Mouse (Mus musculus) heart, embryonic 13.5 days (tissue): ENCODE measurements around the gene Abraxas1. TPM values are rescaled to one million over a fixed set of nuclear protein-coding genes. Genes with fewer than 3 reads are reported as not detected.

Source experiments
- ATAC-seq: fragments of 200-750 bp; cut with Nextera tagmentation; 2 replicates; pipeline ENCODE4 v1.8.0; 2017; ENCODE audit warnings: moderate TSS enrichment; ENCODE audit not compliant: insufficient number of reproducible peaks, low FRiP score, low TSS enrichment; ENCODE audit errors: extremely low read depth
- H3K27ac ChIP-seq: fragments of 300-500 bp; sonication (generic); replicated peaks from 2 replicates; pipeline ENCODE4 v1.5.1; 2015; ENCODE audit warnings: moderate library complexity, mild to moderate bottlenecking, inconsistent platforms
- H3K27me3 ChIP-seq: fragments of 300-500 bp; sonication (generic); replicated peaks from 2 replicates; pipeline ENCODE4 v1.6.1; 2015; ENCODE audit warnings: mild to moderate bottlenecking, inconsistent platforms
- H3K36me3 ChIP-seq: fragments of 300-500 bp; sonication (generic); 2 replicates; pipeline ENCODE4 v1.6.1; 2015; ENCODE audit warnings: mild to moderate bottlenecking, inconsistent platforms
- H3K4me1 ChIP-seq: fragments of 300-500 bp; sonication (generic); 2 replicates; pipeline ENCODE4 v1.6.1; 2015; ENCODE audit warnings: inconsistent platforms
- H3K4me2 ChIP-seq: fragments of 300-500 bp; sonication (generic); 2 replicates; pipeline ENCODE4 v1.6.1; 2015; ENCODE audit warnings: inconsistent platforms, mild to moderate bottlenecking, moderate library complexity
- H3K4me3 ChIP-seq: fragments of 300-500 bp; sonication (generic); 2 replicates; pipeline ENCODE4 v1.5.1; 2015; ENCODE audit warnings: moderate library complexity, mild to moderate bottlenecking, inconsistent platforms
- H3K9ac ChIP-seq: fragments of 300-500 bp; sonication (generic); 2 replicates; pipeline ENCODE4 v1.6.1; 2015; ENCODE audit warnings: inconsistent platforms, mild to moderate bottlenecking, moderate library complexity
- H3K9me3 ChIP-seq: fragments of 300-500 bp; sonication (generic); 2 replicates; pipeline ENCODE4 v1.6.1; 2016; ENCODE audit warnings: inconsistent platforms
- WGBS: fragments of 180-500 bp; shearing (Covaris S2); methylation state at CpG from one replicate; pipeline ENCODE4 v1.1.7; 2015; ENCODE audit warnings: mixed read lengths; 5-methylcytosine and 5-hydroxymethylcytosine counted together
- polyA plus RNA-seq: library from polyadenylated mRNA; unstranded; fragments of >200 nt; fragmentation: Nextera tagmentation; extraction: Ambion mirVana; gene quantifications from 2 replicates; pipeline ENCODE4 v1.2.1, GENCODE M21; 2015

The Abraxas1 gene
- 26.0 and 31.8 TPM in 2 replicates for polyA plus RNA-seq

GRCm38 (mm10) chr5:100820483-100821184, at the start of gene Abraxas1:
Abraxas1 (minus strand) TSS chr5:100820965.
- Histone ChIP-seq H3K9ac (peak within 1 kb of the TSS; percentile 98), H3K27ac (peak within 1 kb of the TSS; percentile 86), H3K27me3 (no peaks in the 10 kb centered on the region), H3K4me3 (peak within 1 kb of the TSS; percentile 76), H3K4me1 (peaks cover 12% of the 10 kb centered on the region), H3K9me3 (no peaks in the 10 kb centered on the region), H3K36me3 (peaks cover 23% of the 10 kb centered on the region), H3K4me2 (peak within 1 kb of the TSS; percentile 91)
- ATAC-seq: peak; percentile 93
- under 1% methylated on average over 63 of the region's 63 CpGs for WGBS

- no peak overlapping the region for H3K27ac ChIP-seq
- whole genome bisulfite sequencing: 53% methylated on average over 4 of the region's 4 CpGs
- H3K4me3 ChIP-seq: no peak overlapping the region
- H3K4me1 ChIP-seq: peaks cover 12% of the 10 kb centered on the region
- H3K36me3 ChIP-seq: peaks cover 9% of the 10 kb centered on the region; the same call in 1 of the 2 replicates
- ATAC-seq: no peak
- no peaks in the 10 kb centered on the region for H3K27me3 ChIP-seq
- H3K9ac ChIP-seq: no peak overlapping the region
- no peak overlapping the region for H3K4me2 ChIP-seq
- peaks cover 3% of the 10 kb centered on the region; the same call in 1 of the 2 replicates for H3K9me3 ChIP-seq
These were observed 48.6 kb upstream of the Abraxas1 start for GRCm38 (mm10) chr5:100869197-100869895.

- Histone ChIP-seq H3K27ac (no peak overlapping the region), H3K36me3 (peaks cover 5% of the 10 kb centered on the region; the same call in 1 of the 2 replicates), H3K4me2 (no peak overlapping the region), H3K9me3 (peaks cover 3% of the 10 kb centered on the region; the same call in 1 of the 2 replicates), H3K4me1 (peaks cover 29% of the 10 kb centered on the region), H3K4me3 (no peak overlapping the region), H3K27me3 (no peaks in the 10 kb centered on the region), H3K9ac (no peak overlapping the region)
- WGBS: 48% methylated on average over 2 of the region's 2 CpGs
- no peak for ATAC-seq
These were observed 45.4 kb upstream of the Abraxas1 start for GRCm38 (mm10) chr5:100866183-100866582.

GRCm38 (mm10) chr5:100864438-100864837, 43.7 kb upstream of the Abraxas1 start:
- WGBS: 49% methylated on average over 6 of the region's 6 CpGs
- H3K9me3 ChIP-seq: no peaks in the 10 kb centered on the region
- H3K4me2 ChIP-seq: no peak overlapping the region
- no peak overlapping the region for H3K9ac ChIP-seq
- peaks cover 46% of the 10 kb centered on the region for H3K4me1 ChIP-seq
- H3K36me3 ChIP-seq: no peaks in the 10 kb centered on the region
- no peaks in the 10 kb centered on the region for H3K27me3 ChIP-seq
- H3K27ac ChIP-seq: peak overlapping the region; percentile 21; the same call in 1 of the 2 replicates
- H3K4me3 ChIP-seq: no peak overlapping the region
- ATAC-seq: no peak

- Histone ChIP-seq H3K36me3 (no peaks in the 10 kb centered on the region), H3K9ac (no peak overlapping the region), H3K9me3 (no peaks in the 10 kb centered on the region), H3K4me1 (peaks cover 46% of the 10 kb centered on the region), H3K27me3 (no peaks in the 10 kb centered on the region), H3K4me2 (no peak overlapping the region), H3K4me3 (no peak overlapping the region), H3K27ac (no peak overlapping the region)
- ATAC-seq: no peak
- 83% methylated on average over 2 of the region's 2 CpGs for WGBS
These were observed 42.3 kb upstream of the Abraxas1 start for GRCm38 (mm10) chr5:100863091-100863490.

- H3K27ac ChIP-seq: peak overlapping the region; percentile 83
- H3K4me2 ChIP-seq: peak overlapping the region; percentile 32
- 0 out of 2 replicates have a peak overlapping the region, but pooled peaks have one; percentile 33 for H3K9ac ChIP-seq
- no peaks in the 10 kb centered on the region for H3K27me3 ChIP-seq
- no peak for ATAC-seq
- H3K36me3 ChIP-seq: peaks cover 3% of the 10 kb centered on the region; the same call in 1 of the 2 replicates
- no peak overlapping the region for H3K4me3 ChIP-seq
- H3K4me1 ChIP-seq: peaks cover 46% of the 10 kb centered on the region
- H3K9me3 ChIP-seq: no peaks in the 10 kb centered on the region
- WGBS: 64% methylated on average over 7 of the region's 7 CpGs
These were observed 41.0 kb upstream of the Abraxas1 start for GRCm38 (mm10) chr5:100861811-100862210.

GRCm38 (mm10) chr5:100861140-100861539, 40.4 kb upstream of the Abraxas1 start:
- WGBS: 16% methylated on average over 4 of the region's 4 CpGs
- H3K9me3 ChIP-seq: no peaks in the 10 kb centered on the region
- no peak overlapping the region for H3K9ac ChIP-seq
- no peak overlapping the region for H3K4me3 ChIP-seq
- peaks cover 44% of the 10 kb centered on the region for H3K4me1 ChIP-seq
- H3K27ac ChIP-seq: peak overlapping the region; percentile 83
- peaks cover 3% of the 10 kb centered on the region; the same call in 1 of the 2 replicates for H3K36me3 ChIP-seq
- H3K4me2 ChIP-seq: peak overlapping the region; percentile 32
- no peaks in the 10 kb centered on the region for H3K27me3 ChIP-seq
- no peak for ATAC-seq

GRCm38 (mm10) chr5:100860417-100861053, 39.8 kb upstream of the Abraxas1 start:
- Histone ChIP-seq H3K27ac (peak overlapping the region; percentile 83), H3K27me3 (no peaks in the 10 kb centered on the region), H3K36me3 (peaks cover 3% of the 10 kb centered on the region; the same call in 1 of the 2 replicates), H3K4me3 (no peak overlapping the region), H3K4me2 (peak overlapping the region; percentile 32), H3K4me1 (peaks cover 39% of the 10 kb centered on the region), H3K9ac (peak overlapping the region; percentile 5; the same call in 1 of the 2 replicates), H3K9me3 (no peaks in the 10 kb centered on the region)
- peak; percentile 63; the same call in 1 of the 2 replicates for ATAC-seq
- WGBS: 29% methylated on average over 12 of the region's 12 CpGs

- Histone ChIP-seq H3K9me3 (no peaks in the 10 kb centered on the region), H3K4me1 (peaks cover 21% of the 10 kb centered on the region), H3K4me3 (no peak overlapping the region), H3K27me3 (no peaks in the 10 kb centered on the region), H3K4me2 (no peak overlapping the region), H3K9ac (no peak overlapping the region), H3K36me3 (peaks cover 3% of the 10 kb centered on the region; the same call in 1 of the 2 replicates), H3K27ac (no peak overlapping the region)
- ATAC-seq: no peak
- 88% methylated on average over 3 of the region's 3 CpGs for WGBS
These were observed 35.8 kb upstream of the Abraxas1 start for GRCm38 (mm10) chr5:100856552-100856951.

GRCm38 (mm10) chr5:100853963-100854362, 33.2 kb upstream of the Abraxas1 start:
- no peak overlapping the region for H3K9ac ChIP-seq
- no peaks in the 10 kb centered on the region for H3K9me3 ChIP-seq
- no peak overlapping the region for H3K4me3 ChIP-seq
- H3K27me3 ChIP-seq: no peaks in the 10 kb centered on the region
- no peak for ATAC-seq
- H3K27ac ChIP-seq: no peak overlapping the region
- 76% methylated on average over 4 of the region's 4 CpGs for WGBS
- peaks cover 8% of the 10 kb centered on the region; the same call in 1 of the 2 replicates for H3K36me3 ChIP-seq
- H3K4me1 ChIP-seq: no peaks in the 10 kb centered on the region
- H3K4me2 ChIP-seq: no peak overlapping the region

- Histone ChIP-seq H3K9ac (peak overlapping the region; percentile 92), H3K4me2 (peak overlapping the region; percentile 90), H3K36me3 (peaks cover 9% of the 10 kb centered on the region), H3K4me3 (peak overlapping the region; percentile 78), H3K27ac (peak overlapping the region; percentile 96), H3K4me1 (peaks cover 34% of the 10 kb centered on the region), H3K27me3 (peaks cover 13% of the 10 kb centered on the region), H3K9me3 (peaks cover 5% of the 10 kb centered on the region)
- ATAC-seq: no peak
- 2% methylated on average over 2 of the region's 2 CpGs for WGBS
These were observed 26.4 kb upstream of the Abraxas1 start for GRCm38 (mm10) chr5:100847143-100847542.
